In genomic region chr14:54265093-54265492, GRCm38 (mm10) we compare ENCODE assay signal across 28 mouse cellular contexts. TPM values are rescaled to one million over a fixed set of nuclear protein-coding genes. Genes with fewer than 3 reads are reported as not detected.
"Had no signal": no experiment of that assay in that cellular context is flagged by ENCODE, and none has a peak within 500 bp of the region (broad histone marks: within the 10 kb centered on the region; RNA-seq: fewer than 3 reads in every experiment).

No protein-coding gene starts in this region.

- H3K27ac ChIP-seq: limb, embryonic 10.5 days; limb, embryonic 13.5 days; liver, embryonic 12.5 days; liver, embryonic 15.5 days; lung, embryonic 15.5 days had no signal

- H3K27me3 ChIP-seq: limb, embryonic 13.5 days; liver, embryonic 15.5 days; lung, embryonic 15.5 days had no signal

- H3K4me3 ChIP-seq: limb, embryonic 10.5 days; limb, embryonic 13.5 days; liver, embryonic 12.5 days; liver, embryonic 15.5 days; lung, embryonic 15.5 days had no signal

- ATAC-seq: liver, embryonic 12.5 days had no signal

- H3K9me3 ChIP-seq: limb, embryonic 10.5 days; limb, embryonic 13.5 days; liver, embryonic 12.5 days; liver, embryonic 15.5 days; lung, embryonic 15.5 days had no signal

- H3K9ac ChIP-seq: limb, embryonic 13.5 days; liver, embryonic 12.5 days; liver, embryonic 15.5 days; lung, embryonic 15.5 days had no signal

- H3K4me2 ChIP-seq: limb, embryonic 13.5 days; liver, embryonic 12.5 days; liver, embryonic 15.5 days; lung, embryonic 15.5 days; midbrain, embryonic 11.5 days had no signal

- DNase-seq: kidney, postnatal 10 days; kidney, postnatal 36 days; liver; lung, adult 18-20 months; lung, postnatal 10 days; lung, postnatal 4 days; midbrain, embryonic 14.5 days; thymus, adult 18-20 months; thymus, postnatal 36 days had no signal

RNA-seq across cellular contexts. Expression of gene Olfr49, which starts 19.6 kb away (rescaled TPM):
- total RNA-seq: layer of hippocampus, postnatal 14 days; left cerebral cortex, adult 8-10 months; left cerebral cortex, postnatal 14 days; megakaryocyte progenitor cell, adult 5-6 weeks; megakaryocyte-erythroid progenitor cell, adult 5-6 weeks; midbrain, postnatal 0 days had no signal
- polyA plus RNA-seq: limb, embryonic 10.5 days; limb, embryonic 13.5 days; liver, embryonic 12.5 days; liver, embryonic 15.5 days; lung, embryonic 15.5 days; midbrain, embryonic 11.5 days; midbrain, embryonic 14.5 days; midbrain, postnatal 0 days; neural tube, embryonic 11.5 days; neural tube, embryonic 14.5 days; small intestine, adult 2 months; spleen, adult 2 months; stomach, embryonic 16.5 days; testis, adult 2 months; urinary bladder, adult 2 months had no signal
